Mouse (Mus musculus) kidney, adult 8-10 months (tissue): ENCODE data around the gene Hdac4.

Experiments used
- DNase-seq, 2 experiments: peaks; one replicate each; pipeline ENCODE4 v3.0.0; 2022

Gene Hdac4

DNA sequence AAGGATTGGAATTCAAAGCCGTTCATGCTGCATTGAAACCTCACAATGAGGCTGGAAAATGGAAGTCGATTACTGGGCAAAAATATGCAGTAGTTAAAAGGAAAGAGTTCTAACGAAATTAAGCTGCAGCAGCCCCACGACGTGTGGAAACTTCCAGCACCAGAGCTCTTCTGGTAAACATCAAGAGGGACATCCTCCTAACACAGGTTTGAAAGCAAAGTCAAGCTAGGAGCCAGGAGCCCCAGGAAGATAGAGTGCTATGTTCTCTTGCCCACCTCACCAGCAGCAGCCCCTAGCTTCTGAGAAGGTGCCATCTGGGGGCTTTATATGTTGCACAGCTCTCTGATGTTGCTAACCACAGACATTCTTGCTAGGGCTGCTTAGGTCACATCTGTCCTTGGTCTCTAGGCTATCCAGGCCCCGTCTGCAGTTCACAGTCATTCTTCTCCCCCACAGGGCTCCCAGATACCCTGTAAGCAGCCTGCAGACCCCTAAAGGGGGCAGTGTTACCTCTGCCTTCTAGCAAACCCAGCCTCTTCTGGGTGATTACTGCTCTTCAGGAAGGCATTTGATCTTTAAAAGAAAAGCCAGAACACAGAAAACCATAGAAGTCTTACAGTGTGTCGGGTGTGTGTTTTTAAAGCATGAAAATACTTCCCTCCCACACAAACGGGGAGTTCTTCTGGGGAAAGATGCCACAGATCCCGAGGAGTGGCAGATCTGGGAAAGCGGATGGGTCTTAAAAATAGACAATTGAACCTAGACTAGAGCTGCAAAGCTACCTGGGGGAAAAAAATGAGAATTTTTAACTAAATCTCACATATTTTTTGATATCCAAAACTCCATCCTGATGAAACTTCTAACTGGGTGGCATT lies 17.2 kb downstream of the Hdac4 start:
- DNase-seq: no peak

GRCm38 (mm10) chr1:92177599-92177998 lies 17.9 kb downstream of the Hdac4 start:
- DNase-seq: no peak

DNA sequence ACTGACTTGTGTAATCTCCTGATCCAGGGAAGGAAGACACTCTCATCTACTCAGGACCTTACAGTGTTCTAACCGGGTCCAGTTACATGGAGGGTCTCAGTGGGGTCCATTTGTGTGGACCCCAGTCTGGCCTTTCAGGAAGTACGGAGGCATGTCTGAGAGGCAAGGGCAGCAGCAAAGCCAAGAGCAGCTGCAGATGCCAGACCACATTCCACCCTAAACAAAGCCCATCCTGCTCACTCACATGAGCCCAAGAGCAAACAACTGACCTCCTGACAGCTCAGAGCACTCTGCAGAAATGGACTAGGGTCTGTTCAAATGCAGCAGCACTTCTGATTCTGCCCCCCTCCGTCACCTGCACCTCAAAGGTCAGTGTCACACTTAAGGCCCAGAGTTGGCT lies 18.3 kb downstream of the Hdac4 start:
- DNase-seq: no peak

- DNase-seq: no peak
Measured at GRCm38 (mm10) chr1:92175266-92175665, 20.2 kb downstream of the Hdac4 start.

- DNase-seq: no peak
Measured at GRCm38 (mm10) chr1:92174898-92175255, 20.6 kb downstream of the Hdac4 start.

DNA sequence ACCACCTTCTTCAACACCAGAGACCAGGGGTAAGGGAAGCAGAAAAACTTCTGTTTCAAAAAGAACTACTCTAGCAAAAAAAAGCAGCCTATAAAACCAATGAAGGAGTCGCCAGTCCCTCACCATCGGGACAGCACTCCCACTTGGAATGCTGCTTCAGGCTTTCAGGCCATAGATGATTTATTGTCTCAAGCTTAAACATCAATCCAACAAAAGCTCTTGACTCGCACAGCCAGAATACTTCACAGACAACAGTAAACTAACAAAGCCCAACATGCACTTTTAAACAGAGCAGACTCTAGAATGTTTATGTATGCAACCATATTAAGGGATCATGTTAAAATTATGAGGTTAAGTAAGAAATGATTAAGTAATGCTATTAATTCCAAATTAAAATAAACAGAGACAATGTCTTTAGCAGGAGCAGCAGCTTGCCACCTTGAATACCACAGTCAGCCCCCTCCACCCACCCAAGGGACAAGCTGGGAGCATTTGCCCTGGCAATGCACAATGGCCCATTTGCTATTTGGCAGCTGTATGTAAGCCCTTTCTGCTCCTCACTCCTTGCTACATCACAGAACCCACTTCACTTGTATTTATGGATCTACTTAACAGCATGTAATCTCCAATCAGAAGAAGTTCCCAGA lies 21.1 kb downstream of the Hdac4 start:
- DNase-seq: no peak

DNA sequence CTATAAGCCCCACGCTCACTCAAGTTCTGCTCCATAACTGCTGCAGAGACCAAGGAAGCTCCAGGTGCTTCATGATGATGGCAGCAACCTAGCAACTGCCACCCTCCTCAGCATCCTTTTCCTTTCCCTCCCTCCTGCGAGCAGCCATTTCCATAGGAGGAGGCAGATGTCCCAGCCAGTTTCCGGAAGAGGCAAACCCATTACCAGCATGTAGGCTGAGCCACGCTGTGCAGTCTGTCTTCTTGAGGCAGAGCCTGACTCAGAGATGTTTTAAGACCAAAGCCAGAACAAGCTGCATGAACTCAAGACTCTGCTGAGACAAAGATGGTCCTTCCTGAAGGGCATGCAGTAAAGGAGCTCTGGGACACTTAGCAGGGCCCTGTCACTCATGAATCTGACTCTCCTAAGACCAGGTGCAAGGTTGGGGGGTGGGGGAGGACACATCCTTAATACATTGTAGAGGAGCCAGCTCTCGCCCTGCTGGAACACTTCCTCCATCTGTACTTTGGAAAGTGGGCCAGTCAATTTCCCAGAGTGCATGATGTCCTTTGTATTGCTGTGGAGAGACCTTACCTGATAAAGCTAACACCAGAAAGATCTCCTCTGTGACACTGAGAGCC lies 24.8 kb downstream of the Hdac4 start:
- DNase-seq: no peak

GRCm38 (mm10) chr1:92169776-92170055 lies 25.8 kb downstream of the Hdac4 start:
- DNase-seq: no peak

DNA sequence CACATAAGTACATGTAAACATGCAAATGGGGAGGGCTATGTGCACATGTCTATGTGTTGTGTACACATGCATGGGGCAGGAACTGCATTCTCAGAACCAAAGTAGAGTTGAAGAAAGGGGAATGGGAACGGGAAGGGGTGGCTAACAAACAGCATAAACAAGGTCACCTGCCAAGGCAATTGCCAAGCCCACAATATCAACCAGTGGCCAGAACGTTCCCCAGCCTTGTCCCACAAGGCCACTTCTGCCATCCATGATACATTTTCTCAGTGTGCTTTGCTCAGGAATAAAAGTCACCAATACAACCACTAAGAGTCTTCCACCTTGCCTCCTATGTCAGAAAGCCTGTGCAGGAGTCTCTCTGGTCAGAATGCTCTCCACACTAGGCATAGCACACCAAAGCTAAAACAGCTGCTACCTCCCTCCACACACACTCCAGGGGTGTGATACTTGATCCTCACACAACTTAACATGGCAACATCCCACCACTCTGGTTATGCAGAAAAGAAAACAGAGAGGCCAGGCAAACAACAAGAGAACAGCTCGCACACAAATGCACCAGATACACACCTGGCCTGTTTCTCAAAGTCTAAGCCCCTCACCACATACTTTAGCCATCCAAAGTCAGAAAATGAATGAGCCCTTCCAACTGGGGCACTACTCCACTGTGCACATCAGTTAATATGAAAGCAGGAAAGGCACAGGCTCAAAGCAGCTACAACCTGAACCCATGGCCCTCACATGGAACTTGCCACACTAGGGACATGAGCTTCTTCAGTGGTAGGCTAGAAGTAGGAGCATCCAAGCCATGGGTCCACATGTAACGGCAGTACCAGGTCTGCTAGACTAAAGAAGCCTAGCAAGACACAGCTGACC lies 26.4 kb downstream of the Hdac4 start:
- no peak for DNase-seq

- DNase-seq: no peak
Measured at GRCm38 (mm10) chr1:92163932-92164331, 31.6 kb downstream of the Hdac4 start.

- DNase-seq: no peak
Measured at GRCm38 (mm10) chr1:92159804-92160203, 35.7 kb downstream of the Hdac4 start.

DNA sequence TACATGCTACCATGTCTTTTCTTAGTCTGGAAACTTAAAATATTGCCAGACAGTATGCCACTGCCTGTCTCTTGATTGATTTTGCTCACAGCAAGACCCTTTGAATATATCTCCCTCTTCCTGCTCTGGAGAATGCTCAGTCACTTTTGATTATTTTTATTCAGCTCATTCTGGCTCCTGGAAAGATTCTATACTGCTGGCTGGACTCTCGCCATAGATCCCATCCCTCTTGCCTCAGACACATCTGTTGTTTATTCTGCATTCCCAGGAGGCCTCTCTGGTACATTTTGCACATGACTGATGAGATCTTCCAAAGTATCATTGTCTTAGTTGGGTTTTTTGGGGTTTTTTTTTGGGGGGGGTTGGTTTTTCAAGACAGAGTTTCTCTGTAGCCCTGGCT lies 45.3 kb downstream of the Hdac4 start:
- DNase-seq: no peak

GRCm38 (mm10) chr1:92148527-92148926 lies 47.0 kb downstream of the Hdac4 start:
- DNase-seq: no peak

DNA sequence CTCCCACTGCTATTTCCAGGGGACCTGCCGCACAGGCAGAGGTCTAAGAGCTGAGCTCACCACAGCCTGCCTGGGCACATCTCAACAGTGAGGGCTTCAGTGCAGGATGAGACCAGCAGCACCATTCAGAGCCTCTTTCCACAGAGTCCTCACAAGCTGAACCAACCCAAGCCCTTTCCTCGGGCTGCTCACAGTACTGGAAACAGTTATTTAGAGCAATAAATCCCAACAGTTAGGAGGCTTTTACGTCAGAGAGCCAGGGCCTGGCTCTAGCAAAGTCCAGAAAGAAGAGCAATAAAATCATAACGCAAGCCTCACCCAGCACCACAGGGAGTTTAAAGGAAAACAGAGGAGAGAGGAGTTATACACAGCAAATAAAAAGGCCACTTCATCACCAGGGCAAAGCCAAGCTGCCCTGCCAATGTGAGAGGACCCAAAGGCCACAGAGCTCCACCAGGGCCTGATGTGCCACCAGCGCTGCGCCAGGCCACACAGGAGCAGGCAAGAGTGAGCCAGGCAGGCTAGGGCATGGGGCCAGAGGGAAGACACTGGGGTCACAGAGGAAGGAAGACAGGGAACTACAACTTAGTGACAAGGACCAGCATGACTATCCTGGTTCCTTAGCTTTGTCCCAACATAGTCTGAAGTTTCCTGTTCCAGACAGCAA lies 50.5 kb downstream of the Hdac4 start:
- no peak for DNase-seq

DNA sequence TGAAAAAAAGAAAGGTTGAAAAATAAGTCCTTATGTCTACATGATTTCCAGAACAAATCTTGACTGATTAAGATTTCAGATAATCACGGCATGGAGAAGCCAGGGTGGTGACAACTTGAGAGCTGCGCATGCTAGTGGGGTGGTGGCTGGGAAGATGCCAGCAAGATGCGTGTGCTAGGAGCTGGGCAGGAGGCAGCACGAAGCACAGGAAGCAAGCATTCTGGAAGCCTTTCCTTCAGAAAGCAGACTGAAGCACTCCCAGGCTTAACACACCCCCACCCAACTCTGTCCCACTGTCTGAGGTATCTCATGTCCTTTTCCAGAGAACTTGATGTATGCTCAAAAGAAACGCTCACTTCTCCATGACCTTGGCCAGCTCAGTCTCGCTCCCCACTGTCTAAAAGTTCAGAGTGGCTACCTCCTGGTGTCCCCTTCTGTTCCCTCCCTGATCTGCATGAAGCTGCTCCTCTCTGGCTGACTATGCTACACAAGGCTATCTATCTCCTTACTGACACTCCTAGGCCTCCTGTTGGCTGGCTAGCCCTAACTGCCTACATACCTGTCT lies 52.1 kb downstream of the Hdac4 start:
- no peak for DNase-seq

DNA sequence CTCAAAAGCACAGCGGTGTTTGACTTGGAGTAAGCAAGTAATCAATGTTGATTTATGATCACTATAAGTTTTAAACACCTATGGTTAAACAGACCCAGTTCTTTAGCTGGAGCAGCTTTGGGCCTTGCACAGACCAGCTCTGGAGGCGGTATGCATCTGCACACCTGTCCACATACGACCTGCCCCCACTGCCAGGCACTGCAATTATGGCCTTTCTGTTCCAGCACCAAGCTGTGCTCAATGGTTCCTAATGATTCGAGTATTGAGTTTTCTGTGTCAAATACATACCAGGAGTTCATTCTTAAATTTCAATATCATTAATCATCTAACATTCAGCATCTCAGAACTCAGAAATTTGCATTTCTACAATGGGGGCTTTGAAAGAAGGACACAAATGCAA lies 52.7 kb downstream of the Hdac4 start:
- DNase-seq: no peak

- no peak for DNase-seq
Measured at GRCm38 (mm10) chr1:92139001-92139400, 56.5 kb downstream of the Hdac4 start.

DNA sequence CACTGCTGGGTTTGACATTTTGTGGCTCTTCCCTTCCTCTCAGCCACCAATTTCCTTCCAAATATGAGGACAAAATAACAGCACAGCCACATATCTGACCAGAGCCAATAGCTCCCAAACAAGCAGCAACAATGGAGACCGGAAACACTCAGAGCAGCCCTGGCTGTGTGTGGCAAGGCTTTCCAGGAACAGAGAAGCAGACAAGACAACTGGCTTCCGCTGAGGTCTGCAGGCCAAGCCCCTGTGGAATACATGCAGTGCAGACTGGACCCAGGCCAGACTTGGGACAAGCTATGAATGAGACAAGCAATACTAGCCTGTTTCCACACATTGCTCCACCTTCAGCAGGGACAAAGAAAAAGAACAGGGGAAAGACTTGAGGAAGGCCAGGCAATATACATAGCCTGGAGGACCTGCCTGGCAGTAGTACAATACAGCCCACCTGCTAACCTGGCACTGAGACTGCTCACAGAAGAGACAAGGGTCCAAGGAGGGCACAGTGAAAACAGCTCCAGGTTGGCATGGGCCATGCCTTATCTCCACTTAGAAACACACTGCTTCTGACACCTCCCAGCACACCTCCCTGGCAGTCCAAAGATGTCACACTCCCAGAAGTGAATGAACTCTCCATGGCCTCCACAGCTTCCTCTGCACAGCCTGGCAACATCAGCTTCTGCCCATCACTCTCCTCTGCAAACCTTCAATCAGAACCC lies 58.2 kb downstream of the Hdac4 start:
- DNase-seq: peak; percentile 70 to 76

- no peak for DNase-seq
Measured at GRCm38 (mm10) chr1:92136362-92136761, 59.1 kb downstream of the Hdac4 start.

GRCm38 (mm10) chr1:92132181-92132580 lies 63.3 kb downstream of the Hdac4 start:
- DNase-seq: peak in 1 of 2 experiments; percentile 33

DNA sequence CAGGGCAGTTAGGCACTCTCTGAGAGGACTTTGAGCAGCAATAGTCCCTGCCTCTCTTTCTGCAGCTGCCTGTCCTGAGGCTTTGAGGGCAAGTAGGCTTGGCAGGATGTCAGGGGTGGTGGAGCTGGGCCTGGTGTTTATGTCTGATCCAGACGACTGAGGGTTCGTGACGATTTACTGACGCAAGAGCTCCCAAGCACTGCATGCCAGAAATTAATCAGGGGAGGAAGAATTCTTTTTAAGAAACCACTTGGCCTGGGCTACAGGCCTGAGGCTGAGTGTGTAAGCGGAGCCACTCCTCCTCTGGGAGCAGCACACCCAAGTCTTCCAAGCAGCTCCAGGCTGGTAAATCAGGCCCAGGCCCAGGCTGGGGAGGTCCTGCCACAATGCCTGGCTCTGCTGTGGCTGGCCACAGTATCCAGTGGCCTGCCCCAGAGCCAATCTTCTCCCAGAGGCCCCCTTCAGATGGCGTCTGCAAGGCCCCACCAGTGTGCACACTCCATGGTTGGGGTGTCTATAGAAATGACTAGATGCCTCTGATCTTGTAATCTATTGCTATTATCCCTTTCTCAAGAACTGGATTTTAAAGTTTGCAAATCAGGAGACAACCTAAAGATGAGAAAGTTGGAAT lies 64.9 kb downstream of the Hdac4 start:
- peak; percentile 89 to 92 for DNase-seq
